Mouse (Mus musculus) G1E (cell line): ENCODE data around the gene Cyren.

ENCODE experiments used
- CTCF ChIP-seq: IDR thresholded peaks from 2 replicates; pipeline ENCODE4 v1.5.1; 2012; ENCODE audit warnings: low read depth, low read length, inconsistent platforms, mixed read lengths
- POLR2AphosphoS5 ChIP-seq: IDR thresholded peaks from 2 replicates; pipeline ENCODE4 v1.6.1; 2012; ENCODE audit warnings: low read depth, low read length, inconsistent platforms; ENCODE audit not compliant: insufficient replicate concordance

- no peak for TF ChIP-seq CTCF
- TF ChIP-seq POLR2AphosphoS5, result no peak
These were observed 35.6 kb upstream of the Cyren start for GRCm38 (mm10) chr6:34913341-34914040.
